Mouse (Mus musculus) cerebellum, adult 9-11 months (tissue): ENCODE data around the gene Micu1.

Experiments used
- DNase-seq: peaks from one replicate; pipeline ENCODE4 v3.0.0; 2022

The Micu1 gene

DNA sequence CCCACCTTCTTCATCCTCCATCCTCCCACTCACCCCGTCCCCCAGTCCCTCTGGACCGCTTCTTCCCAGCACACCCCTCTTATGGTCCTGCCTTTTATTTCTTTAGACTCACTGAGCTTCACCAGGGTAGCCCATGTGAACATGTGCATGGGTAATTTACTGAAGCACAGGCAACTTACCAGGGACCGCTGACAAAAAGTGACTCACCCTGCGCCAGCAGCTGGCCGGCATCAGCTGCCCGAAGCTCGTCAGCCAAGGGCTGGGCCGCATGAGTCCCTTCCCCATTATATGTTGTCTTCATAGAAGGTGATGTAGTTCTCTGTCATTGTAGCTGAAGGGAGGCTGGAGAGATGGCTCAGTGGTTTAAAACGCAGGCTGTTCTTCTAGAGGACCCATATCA lies 111.5 kb downstream of the Micu1 start:
- no peak for DNase-seq

GRCm38 (mm10) chr10:59814505-59815155 lies 112.4 kb downstream of the Micu1 start:
- peak; percentile 36 for DNase-seq

DNA sequence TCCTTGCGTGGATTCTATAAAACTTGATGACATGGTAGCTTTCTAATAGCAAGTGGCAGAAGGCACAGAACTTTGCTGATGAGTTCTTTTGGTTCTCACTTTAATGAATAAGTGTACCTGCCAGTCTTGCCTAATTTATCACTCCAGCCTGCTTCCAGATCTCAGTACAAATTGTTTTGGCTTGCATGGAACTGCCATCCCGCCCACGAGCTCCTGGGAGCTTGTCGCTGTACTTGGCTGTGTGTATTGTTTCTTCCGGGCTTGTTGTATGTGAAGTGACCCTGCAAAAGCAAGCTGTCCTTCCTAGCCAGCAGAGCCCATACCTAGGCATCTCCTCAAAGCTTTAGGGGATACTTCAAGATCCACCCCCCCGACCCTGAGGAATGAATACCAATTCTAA lies 114.3 kb downstream of the Micu1 start:
- DNase-seq = peak; percentile 71

- DNase-seq = peak; percentile 44
Measured at GRCm38 (mm10) chr10:59817528-59817927, 115.3 kb downstream of the Micu1 start.

GRCm38 (mm10) chr10:59817991-59818390 lies 115.7 kb downstream of the Micu1 start:
- DNase-seq = no peak

DNA sequence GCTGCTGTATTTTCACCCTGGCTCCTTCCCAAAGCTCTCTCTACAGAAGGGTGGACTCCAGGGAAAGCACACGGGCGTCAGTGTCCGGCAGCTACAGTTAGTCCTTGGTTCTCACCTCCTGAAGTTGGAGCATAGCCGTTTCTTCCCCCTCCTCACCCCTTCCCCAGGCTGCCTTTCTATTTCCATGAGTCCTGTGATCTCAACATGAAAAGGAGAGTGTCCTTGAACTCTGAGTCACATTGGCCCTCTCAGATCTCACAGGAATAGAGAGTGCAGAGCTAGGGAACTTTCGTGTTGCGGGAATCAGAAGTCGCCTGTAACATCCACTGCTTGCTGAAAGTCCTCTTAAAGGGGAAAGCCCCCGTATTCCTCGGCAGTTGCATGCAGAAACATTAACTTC lies 116.9 kb downstream of the Micu1 start:
- no peak for DNase-seq

DNA sequence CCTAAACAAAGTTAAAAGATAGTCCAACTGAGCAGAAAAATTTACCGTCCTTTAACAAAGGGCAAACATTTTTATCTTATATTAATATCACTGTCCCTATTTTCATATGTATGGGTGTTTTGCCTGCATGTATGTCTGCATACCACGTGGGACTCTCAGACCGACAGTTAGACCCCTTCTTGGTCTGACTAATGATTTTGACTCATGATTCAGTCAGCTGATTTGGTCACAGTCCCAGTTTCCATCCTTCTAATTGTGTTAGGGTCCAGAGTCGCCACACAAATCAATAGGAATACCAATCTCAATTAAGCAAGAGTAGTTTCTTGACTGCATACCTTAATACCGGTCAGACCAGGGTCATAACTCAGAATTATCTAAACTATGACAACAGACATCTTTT lies 118.6 kb downstream of the Micu1 start:
- DNase-seq = no peak

DNA sequence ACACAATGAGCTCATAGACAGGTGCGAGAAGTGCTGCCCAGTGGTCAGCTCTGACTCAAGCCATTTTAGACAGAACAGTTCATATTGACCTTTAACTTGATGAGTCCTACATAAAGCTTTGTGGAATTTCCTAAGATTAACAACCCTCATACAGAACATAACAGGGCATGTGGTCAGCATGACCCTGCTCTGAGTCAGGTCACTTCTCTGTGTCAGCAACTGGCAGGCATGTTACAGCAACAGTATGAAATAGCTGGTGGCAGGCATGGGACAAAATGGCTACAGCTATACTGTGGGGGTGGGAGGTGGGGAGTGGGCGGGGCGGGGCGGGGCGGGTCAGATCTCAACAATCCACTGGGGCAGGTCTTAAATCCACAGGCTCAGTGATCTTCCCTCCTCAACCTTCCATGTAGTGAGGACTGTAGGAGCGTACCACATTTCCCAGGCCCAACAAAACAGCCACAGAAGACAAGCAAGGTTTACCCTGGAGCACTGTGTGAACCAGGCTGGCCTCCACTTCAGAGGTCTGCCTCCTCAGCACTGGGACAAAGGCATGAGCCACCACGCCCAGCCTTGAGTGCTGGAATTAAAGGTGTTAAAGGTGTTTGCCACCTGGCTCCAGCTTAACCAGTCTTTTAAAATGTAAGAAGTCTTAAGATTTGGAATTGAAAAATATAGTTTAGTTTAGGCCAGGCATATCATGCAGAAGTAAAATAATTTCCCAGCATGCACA lies 119.2 kb downstream of the Micu1 start:
- no peak for DNase-seq

DNA sequence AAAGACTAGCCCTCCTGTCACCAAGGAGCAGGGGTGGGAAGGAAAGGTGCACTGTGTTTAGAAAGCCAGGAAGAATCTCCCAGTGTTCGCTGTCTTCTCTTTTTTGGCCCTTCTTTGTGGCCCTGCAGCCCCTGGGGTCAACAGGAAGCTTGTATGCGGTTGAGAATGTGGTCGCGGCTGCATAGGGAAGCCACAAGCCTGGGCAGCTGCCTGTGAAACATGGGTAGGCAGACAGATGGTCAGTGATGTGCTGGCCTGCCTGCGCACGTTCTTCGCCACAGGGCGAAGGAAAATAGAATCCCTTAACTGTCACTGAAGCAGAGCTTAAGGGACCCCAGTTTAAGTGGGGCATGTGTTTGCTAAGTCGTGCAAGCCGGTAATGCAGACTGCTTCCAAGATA lies 120.6 kb downstream of the Micu1 start:
- DNase-seq = no peak

GRCm38 (mm10) chr10:59825137-59825812 lies 123.0 kb downstream of the Micu1 start:
- DNase-seq = no peak

- DNase-seq = no peak
Measured at GRCm38 (mm10) chr10:59829886-59830285, 127.6 kb downstream of the Micu1 start.

DNA sequence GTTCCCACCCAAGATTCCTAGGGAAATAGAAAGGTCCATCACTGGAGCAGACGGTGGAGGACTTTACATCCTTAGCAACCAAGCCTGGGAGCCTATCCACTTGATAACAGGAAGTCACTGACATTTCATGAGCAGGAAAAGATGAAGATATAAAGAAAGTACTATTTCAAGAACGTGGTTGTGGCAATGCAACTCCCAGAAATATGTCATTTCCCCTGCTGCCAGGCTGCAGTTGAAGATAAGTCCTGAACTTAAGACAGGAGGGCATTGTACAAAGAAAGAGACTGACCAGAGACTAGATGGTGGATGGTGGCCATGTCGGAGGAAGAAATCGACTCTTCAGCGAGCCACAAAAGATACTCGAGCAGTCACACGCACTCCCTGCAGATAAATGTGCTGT lies 129.7 kb downstream of the Micu1 start:
- no peak for DNase-seq

GRCm38 (mm10) chr10:59835301-59836155 lies 133.3 kb downstream of the Micu1 start:
- DNase-seq = no peak

DNA sequence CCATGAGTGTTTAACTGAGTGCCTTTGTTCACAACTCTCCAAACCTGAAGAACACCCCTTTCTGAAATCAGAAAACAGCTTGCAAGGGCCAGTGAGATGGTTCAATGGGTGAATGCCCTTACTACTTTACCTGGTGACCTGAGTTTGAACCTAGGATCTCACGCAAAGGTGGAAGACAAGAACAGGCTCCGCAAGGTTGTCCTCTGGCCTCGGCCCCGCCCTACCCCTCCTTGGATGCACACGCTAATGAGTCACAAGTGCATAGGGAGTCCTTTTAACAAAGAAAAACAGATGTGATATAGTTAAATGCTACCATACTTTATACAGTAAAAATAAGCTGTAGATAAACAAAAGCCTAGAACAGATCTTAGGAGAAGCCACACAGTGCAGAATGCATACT lies 135.2 kb downstream of the Micu1 start:
- DNase-seq = no peak

- DNase-seq = no peak
Measured at GRCm38 (mm10) chr10:59841434-59841833, 139.2 kb downstream of the Micu1 start.

DNA sequence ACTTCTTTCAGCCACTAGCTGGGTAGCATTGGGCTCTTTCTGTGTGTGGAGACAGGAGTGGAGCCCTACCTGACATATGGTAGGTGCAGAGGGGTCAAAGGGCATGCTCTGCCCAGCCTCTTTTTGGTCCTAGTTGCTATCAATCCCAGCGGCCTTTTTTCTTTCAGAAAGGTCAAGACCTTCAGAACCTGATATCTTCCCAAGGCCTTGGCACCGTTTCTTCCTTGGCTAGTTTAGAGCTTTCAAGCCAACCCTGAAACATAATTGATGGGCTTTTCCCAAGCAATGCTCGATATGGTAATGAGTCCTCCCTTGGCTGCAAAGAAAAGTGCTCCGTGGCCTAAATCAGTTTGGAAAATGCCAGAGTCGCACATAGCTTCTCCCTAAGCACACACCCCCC lies 140.8 kb downstream of the Micu1 start:
- no peak for DNase-seq

GRCm38 (mm10) chr10:59844686-59845085 lies 142.4 kb downstream of the Micu1 start:
- DNase-seq = no peak

- no peak for DNase-seq
Measured at GRCm38 (mm10) chr10:59846416-59846815, 144.1 kb downstream of the Micu1 start.

GRCm38 (mm10) chr10:59848079-59848877 lies 146.0 kb downstream of the Micu1 start:
- DNase-seq = no peak

DNA sequence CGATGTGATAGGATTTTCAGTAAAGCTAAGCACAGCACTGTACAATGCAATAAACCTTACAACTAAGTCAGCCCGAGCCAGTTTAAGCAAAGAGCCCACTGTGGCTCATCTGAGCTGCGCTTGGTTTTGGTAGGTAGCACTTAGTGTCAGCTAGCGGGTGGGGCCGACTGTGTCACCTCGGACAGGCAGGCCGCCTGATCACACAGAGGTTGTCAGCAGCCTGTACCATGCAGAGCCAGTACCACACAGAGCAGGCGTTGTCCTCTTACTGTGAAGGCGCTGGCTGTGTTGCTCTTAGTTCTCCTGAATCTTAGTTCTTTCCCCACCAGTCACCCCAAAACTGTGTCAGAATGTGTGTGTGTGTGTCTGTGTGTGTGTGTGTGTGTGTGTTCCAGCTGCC lies 146.7 kb downstream of the Micu1 start:
- DNase-seq = no peak

- DNase-seq = no peak
Measured at GRCm38 (mm10) chr10:59849371-59849770, 147.1 kb downstream of the Micu1 start.

DNA sequence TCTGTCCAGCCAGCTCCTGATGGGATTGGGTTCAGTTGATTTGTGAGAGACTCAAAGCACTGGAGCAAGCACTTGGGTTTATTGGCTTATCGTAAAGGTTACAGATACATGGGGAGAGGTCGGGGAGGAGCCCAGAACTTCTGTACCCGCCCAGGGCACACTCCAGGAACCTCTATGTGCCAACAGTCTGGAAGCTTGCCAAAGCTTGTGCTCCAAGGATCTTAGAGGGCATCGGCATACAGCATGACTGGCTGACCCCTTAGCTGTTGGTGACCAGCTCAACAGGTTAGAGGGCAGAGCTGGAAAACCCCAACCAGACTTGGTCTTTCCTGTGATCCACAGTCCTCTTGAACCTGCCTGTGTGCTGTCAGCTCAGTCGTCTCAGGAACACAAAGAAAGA lies 154.9 kb downstream of the Micu1 start:
- DNase-seq = no peak
